Mouse (Mus musculus) megakaryocyte, embryonic 14.5 days (primary cell): Measurements from ENCODE around the gene 4933424G06Rik. TPM values are rescaled to one million over a fixed set of nuclear protein-coding genes. Genes with fewer than 3 reads are reported as not detected.

ENCODE experiments used
- H3K27me3 ChIP-seq: replicated peaks from 2 replicates; pipeline ENCODE3; 2012; ENCODE audit warnings: inconsistent platforms
- H3K36me3 ChIP-seq: replicated peaks from 2 replicates; pipeline ENCODE3; 2012; ENCODE audit warnings: low read length, inconsistent platforms, mixed read lengths
- H3K4me1 ChIP-seq: 2 replicates; pipeline ENCODE4 v1.6.1; 2012; ENCODE audit warnings: inconsistent platforms
- H3K4me3 ChIP-seq: replicated peaks from 2 replicates; pipeline ENCODE3; 2012; ENCODE audit warnings: moderate library complexity, mild to moderate bottlenecking, inconsistent platforms
- H3K9me3 ChIP-seq: 2 replicates; pipeline ENCODE4 v1.6.1; 2012; ENCODE audit warnings: inconsistent platforms
- FLI1 ChIP-seq: IDR thresholded peaks from 2 replicates; pipeline ENCODE4 v1.6.1; 2012; ENCODE audit warnings: low read length, inconsistent platforms, mixed read lengths
- GATA1 ChIP-seq: IDR thresholded peaks from 3 replicates; pipeline ENCODE4 v1.6.1; 2012; ENCODE audit warnings: mixed read lengths, low read length, inconsistent platforms, borderline replicate concordance
- polyA plus RNA-seq: library from polyadenylated mRNA; stranded (reverse); fragments of >175 nt; gene quantifications from 2 replicates; pipeline ENCODE4 v1.2.3, GENCODE M21; 2012; ENCODE audit warnings: low replicate concordance; ENCODE audit not compliant: insufficient read depth

Gene 4933424G06Rik
- polyA plus RNA-seq, 1 experiment: not detected

DNA sequence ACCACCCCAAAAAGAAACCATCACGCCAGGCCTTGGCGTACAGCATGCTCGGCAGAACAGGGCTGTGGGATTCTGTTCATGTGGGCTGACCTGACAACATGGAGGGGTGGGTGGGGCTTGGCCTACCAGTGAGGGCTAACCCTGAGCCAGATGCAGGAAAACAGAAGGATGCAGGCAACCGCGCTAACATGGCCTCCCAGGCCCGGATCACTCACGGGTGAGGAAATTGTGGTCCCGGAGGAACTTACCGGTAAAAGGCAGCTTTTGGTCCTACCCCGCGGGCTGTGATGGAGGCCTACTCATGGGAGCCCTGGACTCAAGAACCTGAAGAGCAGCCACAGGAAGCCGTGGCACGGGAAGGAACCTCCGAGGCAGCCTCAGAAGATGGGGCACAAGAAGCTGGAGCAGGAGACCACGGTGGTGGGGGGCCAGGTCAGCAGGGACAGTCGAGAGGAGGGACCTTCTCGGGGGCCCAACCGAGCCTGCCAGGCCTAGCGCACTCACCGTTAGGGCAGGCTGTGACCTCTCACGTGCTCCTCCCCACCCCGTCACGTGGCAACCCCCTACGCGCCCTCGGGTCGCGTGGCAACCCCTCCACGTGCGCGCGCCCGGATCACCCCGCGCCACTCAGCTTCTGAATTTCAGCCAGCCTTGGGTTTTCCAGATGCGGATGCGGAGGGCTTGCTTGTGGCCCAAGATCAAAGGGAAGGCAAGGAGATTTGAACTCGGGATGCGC lies 27.2 kb upstream of the 4933424G06Rik start, which contains the start of gene Fam178b:
Gene Fam178b, minus strand, starts transcription at position 564 of the 736 bp plus-strand sequence.
- Histone ChIP-seq H3K4me1 (peaks cover 6% of the 10 kb centered on the region; the same call in 1 of the 2 replicates), H3K9me3 (peaks cover 2% of the 10 kb centered on the region; the same call in 1 of the 2 replicates), H3K4me3 (no peak within 1 kb of the TSS), H3K27me3 (peaks cover 17% of the 10 kb centered on the region), H3K36me3 (no peaks in the 10 kb centered on the region)
- TF ChIP-seq GATA1: no peak
- TF ChIP-seq FLI1: no peak

DNA sequence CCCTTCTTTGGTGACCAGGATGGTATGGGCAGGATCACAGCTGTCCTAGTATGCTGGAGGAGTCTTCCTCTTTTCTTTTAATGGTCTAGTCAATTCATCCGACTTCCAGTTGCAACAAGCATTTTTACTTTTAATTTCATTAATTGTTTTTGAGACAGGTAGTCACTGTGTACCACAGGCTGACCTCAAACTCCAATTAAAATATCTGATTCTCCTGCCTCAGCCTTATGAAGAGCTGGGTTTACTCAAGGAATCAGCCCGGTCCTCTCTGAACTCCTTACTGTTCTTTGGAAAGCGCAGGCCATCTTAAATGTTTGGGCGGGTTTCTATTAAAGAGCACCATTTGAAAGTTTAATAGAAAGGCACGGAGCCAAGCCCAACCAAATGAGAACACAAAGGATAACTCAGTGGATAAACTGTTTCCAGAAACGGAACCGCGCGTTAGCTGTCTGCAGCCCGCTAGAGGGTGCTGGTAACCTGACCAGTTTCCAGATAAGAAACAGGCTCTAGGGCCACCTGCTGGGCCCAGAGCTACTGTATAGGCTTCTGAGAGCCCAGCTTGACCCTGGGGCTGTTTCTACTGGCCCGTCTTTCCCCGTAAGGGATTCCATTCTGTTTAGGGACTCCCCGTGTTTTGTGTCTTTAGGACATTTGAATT lies 26.0 kb upstream of the 4933424G06Rik start:
- peaks cover 14% of the 10 kb centered on the region for H3K27me3 ChIP-seq
- H3K4me3 ChIP-seq: no peak overlapping the region
- H3K4me1 ChIP-seq: peaks cover 6% of the 10 kb centered on the region; the same call in 1 of the 2 replicates
- no peak for TF ChIP-seq GATA1
- no peak for TF ChIP-seq FLI1
- peaks cover 4% of the 10 kb centered on the region; the same call in 1 of the 2 replicates for H3K9me3 ChIP-seq
- no peaks in the 10 kb centered on the region for H3K36me3 ChIP-seq

DNA sequence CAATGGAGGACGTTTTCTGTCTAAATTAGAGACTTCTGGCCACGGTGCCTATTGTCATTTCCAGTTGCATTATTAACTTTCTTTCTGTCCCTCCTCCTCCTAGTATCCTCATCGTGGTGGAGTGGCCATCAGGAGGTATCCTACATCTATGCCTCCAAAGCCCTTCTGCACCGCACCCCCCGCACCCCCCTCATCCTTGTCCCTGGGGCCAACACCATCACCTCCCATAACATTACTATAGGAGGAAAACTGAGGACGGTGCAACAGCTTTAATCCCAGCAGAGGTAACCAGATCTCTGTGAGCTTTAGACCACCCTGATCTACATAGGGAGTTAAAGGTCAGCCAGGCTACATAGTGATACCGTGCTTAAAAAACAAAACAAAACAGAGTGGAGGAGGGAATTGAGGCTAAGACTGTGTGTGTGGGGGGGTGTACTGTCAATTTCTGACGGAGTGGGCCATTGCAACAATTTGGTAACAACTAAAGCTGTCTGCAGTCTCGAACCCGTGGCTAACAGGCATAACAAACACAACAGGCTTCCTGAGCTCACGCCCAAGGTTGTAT lies 19.2 kb upstream of the 4933424G06Rik start:
- H3K4me3 ChIP-seq: peak overlapping the region; percentile 99
- TF ChIP-seq GATA1 (no peak), FLI1 (no peak)

DNA sequence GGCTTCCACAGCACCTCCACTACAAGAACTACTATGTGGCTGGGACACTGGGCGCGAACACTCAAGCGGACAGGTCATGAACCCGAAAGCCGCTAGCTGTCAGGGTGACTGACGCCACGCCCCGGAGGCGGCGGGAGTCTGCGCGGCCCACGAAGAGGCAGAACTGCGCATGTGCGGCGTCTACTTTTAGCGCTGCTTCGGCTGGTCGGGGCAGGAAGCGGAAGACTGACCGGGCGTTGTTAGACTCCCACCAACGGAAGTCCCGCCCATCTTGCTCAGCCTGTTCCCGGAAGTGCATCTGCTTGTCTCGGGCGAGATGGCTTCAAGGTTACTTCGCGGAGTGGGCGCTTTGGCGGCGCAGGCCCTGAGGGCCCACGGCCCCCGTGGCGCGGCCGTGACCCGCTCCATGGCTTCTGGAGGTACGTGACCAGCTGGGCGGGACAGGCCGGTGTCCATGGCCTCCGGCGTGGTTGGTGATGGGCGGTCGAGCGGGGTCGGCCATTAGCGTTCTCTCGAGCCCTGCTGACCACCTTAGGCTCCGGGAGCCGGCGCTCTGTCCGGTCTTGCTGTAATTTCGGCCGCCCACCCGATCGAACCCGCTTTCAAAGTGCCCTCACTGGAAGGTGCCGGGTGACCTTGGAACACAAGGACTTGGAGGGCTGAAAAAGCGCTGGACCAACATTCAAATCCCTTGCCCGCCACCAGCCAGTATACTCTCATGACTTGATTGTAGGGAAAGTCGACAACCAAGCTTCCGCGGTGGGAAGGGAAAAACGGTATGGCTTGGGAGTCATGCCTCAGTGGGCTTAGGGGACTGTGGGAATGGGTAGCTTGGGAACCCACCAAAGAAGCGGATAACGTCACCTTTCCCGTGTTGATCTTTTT lies 18.4 kb upstream of the 4933424G06Rik start, which contains the start of gene Cox5b:
Gene Cox5b, plus strand, starts transcription at position 179 of the 885 bp plus-strand sequence.
- Histone ChIP-seq H3K27me3 (peaks cover 1% of the 10 kb centered on the region), H3K9me3 (peaks cover 4% of the 10 kb centered on the region; the same call in 1 of the 2 replicates), H3K4me1 (peaks cover 20% of the 10 kb centered on the region), H3K36me3 (peaks cover 30% of the 10 kb centered on the region), H3K4me3 (peak within 1 kb of the TSS; percentile 99)
- TF ChIP-seq GATA1 (no peak), FLI1 (no peak; the same call in 1 of the 2 replicates)

More for the DNA sequence above, 19.2 kb upstream of the 4933424G06Rik start:
- peaks cover 20% of the 10 kb centered on the region for H3K4me1 ChIP-seq
- H3K27me3 ChIP-seq: peaks cover 1% of the 10 kb centered on the region
- H3K9me3 ChIP-seq: peaks cover 4% of the 10 kb centered on the region; the same call in 1 of the 2 replicates
- H3K36me3 ChIP-seq: peaks cover 30% of the 10 kb centered on the region

DNA sequence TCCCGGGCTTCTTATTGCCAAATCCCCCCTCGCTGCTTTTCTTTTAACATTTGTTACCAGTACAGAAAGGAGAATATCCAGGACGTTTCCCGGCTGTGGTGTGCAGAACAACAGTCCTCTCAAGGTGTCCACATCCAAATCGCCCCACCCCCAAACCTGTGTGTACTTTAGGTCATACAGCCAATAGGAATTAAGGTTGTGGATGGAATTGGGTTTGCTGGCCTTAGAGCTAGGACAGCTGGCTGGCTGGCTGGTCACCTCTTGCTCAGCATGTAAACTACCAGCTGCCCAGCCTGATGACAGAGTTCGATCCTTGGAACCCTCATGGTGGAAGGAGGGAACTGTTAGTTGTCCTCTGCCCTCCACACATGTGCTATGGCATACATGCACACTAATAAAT lies 15.1 kb upstream of the 4933424G06Rik start:
- Histone ChIP-seq H3K9me3 (no peaks in the 10 kb centered on the region), H3K36me3 (peaks cover 52% of the 10 kb centered on the region), H3K4me1 (peaks cover 35% of the 10 kb centered on the region), H3K27me3 (no peaks in the 10 kb centered on the region), H3K4me3 (no peak overlapping the region)
- no peak for TF ChIP-seq GATA1
- no peak for TF ChIP-seq FLI1

DNA sequence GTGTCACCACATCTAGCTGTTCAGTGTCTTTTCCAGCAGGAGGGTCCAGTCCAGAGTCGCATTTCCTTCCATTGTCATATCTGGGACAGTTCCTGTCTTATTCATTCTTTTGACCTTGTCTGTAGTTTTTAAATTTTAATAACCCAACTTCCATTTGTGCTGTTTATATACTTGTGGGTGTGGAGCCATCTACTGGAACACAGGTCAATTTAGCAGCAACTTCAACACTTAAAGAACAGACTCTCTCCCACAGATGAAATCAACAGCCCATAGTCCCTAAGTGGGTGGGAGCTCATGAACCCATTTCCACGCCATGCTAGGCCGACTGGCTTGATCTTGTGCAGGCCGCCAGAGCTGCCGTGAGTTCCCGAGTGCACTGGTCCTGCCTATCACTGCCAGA lies 13.5 kb upstream of the 4933424G06Rik start:
- H3K27me3 ChIP-seq: no peaks in the 10 kb centered on the region
- H3K4me1 ChIP-seq: peaks cover 27% of the 10 kb centered on the region
- TF ChIP-seq GATA1: no peak
- no peak for TF ChIP-seq FLI1
- H3K9me3 ChIP-seq: no peaks in the 10 kb centered on the region
- H3K36me3 ChIP-seq: peaks cover 68% of the 10 kb centered on the region
- H3K4me3 ChIP-seq: no peak overlapping the region

DNA sequence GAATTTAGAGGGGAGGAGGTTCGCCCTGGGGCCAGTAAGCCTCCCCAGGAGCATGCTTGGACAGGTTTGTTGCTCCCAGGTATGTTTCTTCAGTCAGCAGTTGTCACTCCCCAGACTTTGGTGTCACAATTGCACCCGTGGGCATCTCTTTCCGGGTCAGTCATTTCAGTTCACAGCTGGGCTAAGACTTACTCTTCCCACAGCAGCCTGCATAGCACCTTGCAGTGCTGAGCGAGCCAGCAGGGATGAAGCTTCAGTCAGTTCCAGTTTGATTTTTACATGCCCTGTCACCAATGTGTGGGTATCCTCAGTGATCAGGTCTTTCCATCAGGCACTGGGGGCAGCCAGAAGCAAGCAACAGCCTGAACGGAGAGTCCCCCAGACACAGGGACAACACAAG lies 12.9 kb upstream of the 4933424G06Rik start:
- peaks cover 74% of the 10 kb centered on the region for H3K36me3 ChIP-seq

DNA sequence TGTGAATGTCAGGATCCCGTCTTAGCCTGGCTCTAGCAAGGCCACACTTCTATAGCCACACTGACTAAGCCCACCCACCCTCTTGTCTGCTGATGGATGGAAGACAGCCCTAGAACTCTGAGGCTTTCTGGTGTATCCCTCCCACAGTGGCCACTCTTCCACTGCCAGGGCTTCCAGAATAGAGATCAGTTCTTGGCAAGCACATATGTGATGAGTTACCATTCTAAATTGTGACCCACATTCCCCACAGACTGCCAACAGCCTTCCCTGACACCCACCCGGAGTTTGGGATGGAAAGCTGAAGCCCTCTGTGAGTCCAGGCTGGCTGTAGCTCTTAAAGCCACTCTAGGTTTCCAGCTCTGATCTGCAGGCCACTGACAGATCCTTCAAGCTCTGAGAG lies 2.8 kb upstream of the 4933424G06Rik start:
- Histone ChIP-seq H3K36me3 (peaks cover 63% of the 10 kb centered on the region), H3K9me3 (no peaks in the 10 kb centered on the region), H3K27me3 (no peaks in the 10 kb centered on the region), H3K4me3 (no peak overlapping the region), H3K4me1 (peaks cover 43% of the 10 kb centered on the region)
- TF ChIP-seq FLI1 (no peak), GATA1 (no peak)

More for the DNA sequence above, 12.9 kb upstream of the 4933424G06Rik start:
- TF ChIP-seq FLI1 (no peak), GATA1 (no peak)
- no peak overlapping the region for H3K4me3 ChIP-seq
- peaks cover 24% of the 10 kb centered on the region for H3K4me1 ChIP-seq
- H3K9me3 ChIP-seq: no peaks in the 10 kb centered on the region
- no peaks in the 10 kb centered on the region for H3K27me3 ChIP-seq

DNA sequence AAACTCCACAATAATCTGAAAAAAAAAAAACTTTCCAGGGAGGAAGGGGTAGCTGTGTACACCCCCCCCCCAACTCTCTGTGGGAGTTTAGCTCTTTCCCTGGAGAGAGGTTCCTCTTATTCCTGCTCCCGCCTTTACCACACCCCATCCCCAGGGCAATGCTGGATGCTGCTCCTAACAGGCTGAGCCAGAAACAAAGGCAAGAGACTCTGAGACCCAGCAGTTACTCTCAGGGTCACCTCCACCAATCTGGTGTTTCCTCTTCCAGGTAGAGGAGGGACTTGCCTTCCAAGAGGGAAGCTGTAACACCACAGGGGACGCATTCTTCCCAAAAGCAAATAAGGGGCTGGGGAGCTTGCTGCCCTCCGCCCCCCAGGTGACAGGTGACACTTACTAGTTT lies 2.2 kb upstream of the 4933424G06Rik start:
- Histone ChIP-seq H3K36me3 (peaks cover 57% of the 10 kb centered on the region), H3K27me3 (no peaks in the 10 kb centered on the region), H3K4me1 (peaks cover 43% of the 10 kb centered on the region), H3K4me3 (no peak overlapping the region), H3K9me3 (no peaks in the 10 kb centered on the region)
- no peak for TF ChIP-seq FLI1
- TF ChIP-seq GATA1: no peak
